Mouse (Mus musculus): Measurements from ENCODE around the gene Gadl1.

Gene Gadl1

DNA sequence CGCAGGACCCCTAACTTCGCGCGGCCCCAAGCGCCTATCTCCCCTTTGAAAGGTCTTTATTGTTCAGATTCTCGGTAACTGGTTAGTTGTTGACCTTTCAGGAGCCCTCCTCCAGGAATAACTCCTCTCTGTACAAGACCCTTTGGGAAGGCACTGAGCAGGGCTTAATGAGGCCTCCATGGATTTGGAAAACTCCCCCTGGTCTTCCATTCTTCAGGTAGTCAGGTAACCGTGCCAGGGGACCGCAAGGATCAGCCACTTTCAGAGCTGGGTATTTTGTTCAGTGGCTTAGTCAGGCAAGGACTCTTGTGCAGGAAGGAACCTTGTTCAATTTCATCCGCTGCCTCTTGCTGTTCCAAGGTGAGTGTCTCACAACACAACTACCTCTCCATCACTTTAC, at the start of gene Gadl1:
Gadl1 (plus strand) TSS at position 301 of the 400 bp plus-strand sequence.
- no peak for DNase-seq (ENCODE audit: low read depth)

DNA sequence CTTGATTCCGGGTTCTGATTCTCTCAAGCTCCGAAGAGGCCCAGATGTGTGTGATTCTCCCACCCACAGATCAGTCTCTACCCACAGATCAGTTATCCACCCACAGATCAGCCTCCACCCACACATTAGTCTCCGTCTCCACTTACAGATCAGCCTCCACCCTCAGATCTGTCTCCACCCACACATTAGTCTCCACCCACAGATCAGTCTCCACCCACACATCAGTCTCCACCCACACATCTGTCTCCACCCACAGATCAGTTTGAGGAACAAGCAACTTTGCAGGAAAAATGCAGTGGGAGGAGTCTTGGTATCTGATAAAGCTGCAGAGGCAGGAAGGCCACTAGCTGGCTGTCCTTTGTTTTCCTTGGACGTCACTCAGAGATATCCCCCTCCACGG, 46.5 kb upstream of the Gadl1 start:
- peak; percentile 54 for DNase-seq (ENCODE audit: low read depth)

DNA sequence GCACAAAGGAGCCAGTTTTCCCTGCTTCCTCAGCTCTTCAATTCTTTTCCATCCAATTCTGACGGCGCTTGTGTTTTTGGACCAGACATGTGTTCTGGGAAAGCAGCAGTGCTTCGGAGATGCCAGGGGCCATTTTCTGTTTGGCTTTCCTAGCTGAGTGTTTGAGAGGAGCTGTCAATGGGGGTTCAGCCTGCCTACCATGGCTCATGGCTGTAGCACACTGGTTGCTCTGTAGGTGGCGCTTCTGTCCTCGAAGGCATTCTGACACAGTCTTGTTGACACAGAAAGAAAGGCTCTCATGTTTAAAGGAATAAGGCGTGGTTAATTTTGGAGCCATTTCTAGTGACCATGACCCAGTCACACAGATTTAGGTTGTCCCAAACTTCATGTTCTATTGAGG, 45.9 kb upstream of the Gadl1 start:
- no peak for DNase-seq (ENCODE audit: low read depth)

DNA sequence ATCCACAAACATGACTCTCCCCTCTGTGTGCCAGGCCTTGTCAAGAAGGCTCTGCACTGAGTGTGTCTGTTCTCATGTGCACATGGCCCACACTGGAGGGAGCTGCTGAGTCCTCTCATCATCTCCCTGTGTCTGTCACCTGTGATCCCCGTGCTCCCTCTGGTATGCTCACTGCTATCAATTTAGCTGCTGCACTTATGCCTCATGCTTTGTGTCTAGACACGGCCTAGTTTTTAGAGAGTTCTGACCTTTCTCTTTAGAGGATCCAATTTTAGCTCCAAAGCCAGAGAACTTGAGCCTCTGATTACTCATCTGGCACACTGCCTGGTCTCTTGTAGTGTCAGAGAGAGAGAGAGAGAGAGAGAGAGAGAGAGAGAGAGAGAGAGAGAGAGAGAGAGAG, 42.0 kb upstream of the Gadl1 start:
- peak; percentile 19 for DNase-seq (ENCODE audit: low read depth)

DNA sequence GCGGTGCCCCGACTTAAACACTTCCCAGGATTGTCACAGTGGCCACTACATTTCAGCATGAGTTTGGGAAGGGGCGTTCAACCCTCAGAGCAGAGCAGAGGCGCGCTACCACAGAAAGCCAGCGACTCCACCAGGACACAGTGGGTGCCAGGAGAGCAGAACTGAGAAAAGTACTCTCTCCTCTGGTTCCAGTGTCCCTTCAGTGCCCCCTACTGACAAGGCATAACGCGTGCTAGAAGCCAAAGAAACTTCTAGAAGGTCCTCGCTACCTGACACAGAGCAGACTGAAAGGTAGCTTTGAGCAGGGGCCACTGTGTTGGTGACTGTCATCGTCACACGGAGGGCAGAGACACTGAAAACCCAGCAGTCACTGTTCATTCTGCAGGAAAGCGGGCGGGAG, 39.1 kb upstream of the Gadl1 start:
- DNase-seq (ENCODE audit: low read depth): peak; percentile 11

DNA sequence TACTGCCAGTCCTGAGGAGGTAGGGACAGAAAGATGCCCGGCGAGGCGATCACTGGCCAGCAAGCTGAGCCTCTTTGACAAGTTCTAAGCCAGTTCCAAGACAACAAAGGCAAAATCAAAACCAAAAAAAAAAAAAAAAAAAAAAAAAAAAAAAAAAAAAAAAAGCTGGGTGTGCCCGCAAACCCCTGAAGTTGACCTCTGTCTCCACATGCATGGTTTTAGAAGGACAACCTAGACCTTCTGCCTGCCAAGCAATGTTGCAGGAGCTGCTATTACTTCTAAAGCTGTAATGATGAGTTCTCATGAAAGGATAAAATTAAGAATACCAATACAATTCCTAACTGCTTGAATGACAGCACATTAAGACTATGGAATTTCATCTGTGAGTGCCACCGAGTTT, 38.6 kb upstream of the Gadl1 start:
- DNase-seq (ENCODE audit: low read depth): no peak

DNA sequence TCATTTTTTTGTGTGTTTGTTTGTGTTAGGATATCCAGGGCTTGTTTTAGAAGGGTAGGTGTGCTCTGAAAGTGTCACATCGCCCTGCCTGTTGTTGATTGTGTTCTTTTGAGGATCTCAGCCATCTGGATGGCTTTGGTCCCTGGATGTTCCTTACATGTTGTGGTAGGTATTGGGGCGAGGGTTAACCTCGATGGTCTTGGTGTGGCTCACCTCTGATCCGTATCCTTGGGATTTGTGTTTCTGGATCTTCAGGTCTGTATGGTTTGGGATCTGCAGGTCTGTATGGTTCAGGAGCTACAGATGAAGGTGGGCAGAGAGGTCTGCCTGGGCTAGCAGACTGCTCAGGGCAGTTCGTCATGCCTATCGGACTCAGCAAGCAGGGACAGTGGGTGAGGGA, 28.8 kb upstream of the Gadl1 start:
- no peak for DNase-seq (ENCODE audit: low read depth)

DNA sequence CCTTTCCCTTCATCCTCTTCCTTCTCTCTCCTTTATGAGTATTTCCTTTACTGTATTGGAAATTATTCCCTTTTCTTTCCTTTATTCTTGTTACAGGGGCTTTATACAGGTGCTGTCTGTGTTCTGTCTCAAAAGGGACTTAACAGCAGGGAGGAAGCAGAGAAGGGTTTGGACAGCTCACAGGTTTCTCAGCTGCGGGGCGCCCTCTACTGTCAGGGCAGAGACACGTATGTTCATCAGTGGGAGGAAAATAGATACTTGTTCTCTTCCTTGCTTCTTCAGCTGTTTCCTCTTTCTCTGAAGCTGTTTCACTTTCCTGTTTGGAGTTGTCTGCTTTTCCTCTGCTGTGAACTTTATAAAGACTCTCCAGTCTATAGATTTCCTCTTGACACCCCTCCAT, 28.1 kb upstream of the Gadl1 start:
- DNase-seq (ENCODE audit: low read depth): peak; percentile 38

DNA sequence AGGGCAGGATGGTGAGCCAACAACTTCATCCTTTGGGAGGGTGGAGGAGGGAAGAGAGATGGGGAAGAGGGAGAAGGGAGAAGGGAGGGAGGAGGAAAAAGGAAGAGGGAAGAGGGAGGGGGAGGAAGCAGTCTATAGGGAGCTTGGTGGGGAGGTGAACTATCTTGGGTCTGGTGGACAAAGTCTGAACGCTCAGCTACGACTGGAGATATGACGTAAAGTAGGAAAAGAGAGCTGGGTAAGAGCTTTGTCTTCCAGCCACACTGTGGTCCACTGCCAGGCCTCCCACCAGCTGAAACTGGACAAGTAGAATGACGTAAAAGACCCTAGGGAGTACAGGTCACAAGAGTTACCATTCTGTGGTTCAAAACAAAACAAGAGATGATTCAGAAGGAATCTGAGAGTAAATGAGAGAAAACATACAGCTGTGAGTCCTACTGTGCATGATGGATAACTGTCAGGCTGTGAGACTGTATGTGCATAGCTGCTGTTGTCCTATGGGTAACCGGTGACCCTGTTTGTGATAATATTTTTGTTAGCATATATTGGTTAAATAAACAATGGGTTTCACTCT, 26.5 kb upstream of the Gadl1 start:
- DNase-seq (ENCODE audit: low read depth): no peak

DNA sequence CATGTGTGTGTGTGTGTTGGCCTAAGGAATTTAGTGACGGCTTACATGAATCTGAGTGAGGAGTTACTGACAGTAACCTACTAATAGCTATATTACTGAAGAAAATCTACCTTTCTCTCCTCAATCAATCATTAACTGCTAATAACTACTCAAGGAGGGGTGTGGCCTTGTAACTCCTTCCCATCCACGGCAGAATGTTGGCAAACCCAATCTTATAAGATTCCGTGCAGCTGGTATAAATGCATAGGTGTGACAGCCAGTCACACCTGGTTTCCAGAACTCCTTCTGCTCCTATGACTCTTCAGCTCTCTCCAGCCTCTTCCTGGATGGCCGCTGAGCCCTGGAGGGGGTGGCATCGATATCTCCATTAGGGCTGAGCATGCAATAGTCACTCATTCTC, 25.8 kb upstream of the Gadl1 start:
- DNase-seq (ENCODE audit: low read depth): no peak

DNA sequence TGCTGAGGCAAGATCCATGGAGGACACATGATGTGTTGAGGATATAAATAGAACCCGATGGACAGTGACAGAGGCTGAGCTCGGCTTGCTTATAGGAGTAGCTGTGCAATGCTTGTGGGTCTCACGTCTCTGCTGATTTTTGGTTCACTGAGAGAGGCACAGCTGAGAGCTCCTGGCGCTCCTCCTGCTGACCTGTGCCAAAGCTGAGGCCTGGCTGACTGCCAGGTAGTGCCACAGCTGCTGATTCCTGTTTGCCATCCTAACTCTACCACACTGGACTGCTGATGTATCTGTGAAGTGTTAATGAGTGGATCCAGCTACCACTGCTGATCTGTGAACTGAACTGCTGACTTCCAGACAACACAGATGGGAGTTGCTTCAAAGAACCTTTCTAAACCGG, 21.7 kb upstream of the Gadl1 start:
- DNase-seq (ENCODE audit: low read depth): no peak

DNA sequence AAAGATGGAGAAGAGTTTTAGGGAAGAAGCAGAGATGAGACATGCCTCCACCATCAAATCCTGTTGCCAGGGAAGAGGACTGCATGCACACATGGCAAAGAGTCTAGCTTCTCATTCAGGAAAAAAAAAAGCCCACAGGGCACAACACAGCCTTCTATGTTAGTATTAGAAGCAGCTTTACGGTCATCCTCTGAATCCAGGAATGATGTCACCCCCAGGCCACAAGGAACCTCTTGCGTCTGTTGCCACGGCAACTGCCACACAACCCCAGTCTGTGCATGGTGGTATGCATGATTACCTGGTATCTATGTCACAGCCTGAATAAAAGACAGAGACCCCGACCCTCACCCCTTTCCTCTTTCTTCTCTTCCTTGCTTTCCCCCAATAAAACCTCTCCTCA, 16.1 kb upstream of the Gadl1 start:
- no peak for DNase-seq (ENCODE audit: low read depth)

DNA sequence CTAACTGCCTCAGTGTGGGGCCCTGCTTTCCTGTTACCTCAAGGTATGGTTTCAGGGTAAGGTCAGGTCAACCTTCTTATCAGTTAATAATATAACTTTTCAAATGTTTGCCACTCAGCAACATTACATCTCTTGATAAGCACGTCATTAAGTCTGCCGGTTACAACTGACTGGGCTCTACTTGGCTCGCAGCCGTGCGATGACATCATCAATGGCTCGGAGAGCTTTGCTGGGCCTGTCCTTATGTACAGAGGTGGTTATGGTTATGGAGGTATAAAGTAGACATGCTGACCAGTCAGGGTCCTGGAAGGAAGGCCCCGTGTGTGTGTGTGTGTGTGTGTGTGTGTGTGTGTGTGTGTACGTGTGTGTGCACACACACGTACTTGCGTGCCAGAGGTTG, 15.3 kb upstream of the Gadl1 start:
- no peak for DNase-seq (ENCODE audit: low read depth)

DNA sequence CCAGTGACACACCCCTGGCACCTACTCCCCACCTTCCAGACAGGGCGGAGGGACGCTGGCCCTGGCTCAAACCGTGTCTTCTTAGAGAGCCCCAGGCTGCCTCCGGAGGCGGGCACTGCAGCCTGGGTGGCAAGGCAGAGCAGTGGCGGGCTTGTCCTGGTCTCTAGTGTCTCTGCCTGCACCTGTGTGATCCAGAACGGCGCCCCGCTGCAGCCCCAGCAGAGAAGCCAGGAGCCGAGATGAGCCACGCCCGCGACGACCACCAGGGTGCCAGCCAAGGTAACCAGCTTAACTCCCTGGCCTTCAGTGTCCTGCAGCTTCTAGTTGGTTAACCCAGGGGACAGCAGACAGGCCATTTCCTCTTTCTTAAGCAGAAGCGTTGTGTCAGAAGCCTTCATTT, 930 bp upstream of the Gadl1 start:
- DNase-seq (ENCODE audit: low read depth): no peak

DNA sequence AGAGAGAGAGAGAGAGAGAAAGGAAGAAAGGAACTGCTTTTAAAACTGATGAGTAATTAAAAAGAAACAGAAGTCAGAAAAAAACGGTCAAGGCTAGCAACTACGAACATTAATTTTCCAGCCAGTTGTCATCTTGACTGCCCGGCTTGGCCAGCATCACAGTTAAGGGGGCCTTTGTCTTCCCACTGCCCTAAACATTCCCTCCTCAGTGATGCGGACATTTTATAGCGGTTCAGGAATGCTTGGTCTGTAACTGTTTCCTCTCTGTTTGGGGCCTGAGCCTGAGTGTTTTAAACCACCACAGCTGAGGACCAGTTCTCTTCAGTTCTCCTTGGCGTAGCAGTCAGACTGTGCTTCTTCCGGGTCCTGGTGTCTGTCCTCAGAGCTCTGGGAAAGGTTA, 4.8 kb downstream of the Gadl1 start:
- DNase-seq (ENCODE audit: low read depth): no peak

DNA sequence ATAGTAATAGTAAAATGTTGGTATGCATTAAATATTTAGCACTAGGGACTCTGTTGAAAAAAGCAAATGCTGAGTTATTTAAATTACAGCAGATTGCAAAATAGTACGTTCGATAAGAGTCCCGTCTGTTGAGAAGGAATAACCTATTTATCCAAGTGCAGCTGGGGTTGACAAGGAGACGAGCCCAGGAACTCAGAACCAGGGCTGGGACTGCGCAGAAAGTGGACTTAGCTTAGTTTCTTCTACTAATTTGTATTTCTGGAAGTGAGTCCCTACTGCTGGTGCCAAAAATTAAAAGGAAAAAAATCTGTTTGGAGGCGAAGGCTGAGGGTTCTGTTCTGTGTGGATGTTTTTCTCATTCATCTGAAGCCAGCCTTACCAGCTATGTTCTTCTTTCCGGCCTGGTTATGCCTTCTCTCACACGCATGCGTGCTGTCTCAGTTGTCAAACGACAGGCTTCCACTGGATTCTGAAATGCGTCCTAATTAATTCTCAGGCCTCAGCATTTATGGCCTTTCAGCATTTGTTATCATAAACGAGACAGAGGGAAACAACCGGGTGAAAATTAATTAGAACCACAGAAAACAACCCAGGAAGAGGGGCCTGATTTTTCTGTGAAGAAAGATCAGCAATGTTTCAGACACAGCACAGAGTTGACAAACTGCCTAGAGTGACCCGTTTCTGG, 6.5 kb downstream of the Gadl1 start:
- no peak for DNase-seq (ENCODE audit: low read depth)

DNA sequence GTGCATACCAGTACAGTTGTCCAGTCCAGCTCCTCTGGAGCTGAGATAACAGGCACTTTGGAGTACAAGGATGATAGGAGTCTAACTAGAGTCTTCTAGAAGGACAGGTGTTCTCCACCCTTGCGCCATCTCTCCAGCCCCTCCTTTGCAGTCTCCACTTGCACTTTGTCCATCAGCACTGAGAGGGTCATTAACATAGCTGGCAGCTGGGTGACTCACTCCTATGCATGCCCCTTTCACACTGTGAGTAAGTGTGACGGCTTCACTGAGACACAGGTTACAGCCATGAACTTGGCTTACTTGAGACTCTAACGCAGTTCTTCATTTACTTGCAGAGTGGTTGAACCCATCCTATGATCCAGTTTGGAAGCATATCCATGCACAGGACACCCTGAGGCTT, 10.5 kb downstream of the Gadl1 start:
- DNase-seq (ENCODE audit: low read depth): no peak

DNA sequence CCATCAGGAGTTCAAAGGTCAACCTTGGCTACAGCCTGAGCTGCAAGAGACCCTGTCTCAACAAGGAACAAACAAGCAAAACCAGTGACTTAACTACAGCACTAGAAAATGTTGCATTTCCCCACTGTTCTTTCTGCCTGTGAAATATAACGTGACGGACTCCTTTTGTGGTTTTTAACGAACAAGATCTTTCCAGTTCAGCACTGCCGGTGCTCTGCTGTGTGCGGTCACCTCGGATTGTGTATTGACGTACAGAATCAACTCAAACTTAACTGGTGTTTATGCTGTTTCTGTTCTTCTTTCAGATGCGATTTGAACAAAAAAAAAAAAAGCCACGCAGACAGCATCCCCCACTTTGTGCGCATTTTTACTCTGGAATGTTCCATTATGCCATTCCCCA, 13.4 kb downstream of the Gadl1 start:
- DNase-seq (ENCODE audit: low read depth): no peak

DNA sequence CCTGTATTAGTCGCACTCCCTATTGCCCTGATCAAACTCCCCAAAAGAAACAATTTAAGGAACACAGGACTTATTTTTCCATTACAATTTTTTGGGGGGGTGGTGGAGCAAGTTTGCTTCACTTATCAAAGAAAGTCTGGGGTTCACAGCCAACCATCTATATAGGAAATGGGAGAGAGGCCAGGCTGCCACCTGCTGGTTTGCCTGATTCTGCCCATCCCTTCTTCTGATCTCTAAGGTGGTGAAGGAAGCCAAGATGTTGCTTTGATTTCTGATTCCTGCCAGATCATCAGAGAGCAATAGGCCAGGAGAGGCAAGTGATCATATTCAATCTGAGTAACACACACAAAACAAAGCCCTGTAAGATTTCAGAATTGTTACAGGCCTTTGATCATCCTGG, 14.8 kb downstream of the Gadl1 start:
- no peak for DNase-seq (ENCODE audit: low read depth)

DNA sequence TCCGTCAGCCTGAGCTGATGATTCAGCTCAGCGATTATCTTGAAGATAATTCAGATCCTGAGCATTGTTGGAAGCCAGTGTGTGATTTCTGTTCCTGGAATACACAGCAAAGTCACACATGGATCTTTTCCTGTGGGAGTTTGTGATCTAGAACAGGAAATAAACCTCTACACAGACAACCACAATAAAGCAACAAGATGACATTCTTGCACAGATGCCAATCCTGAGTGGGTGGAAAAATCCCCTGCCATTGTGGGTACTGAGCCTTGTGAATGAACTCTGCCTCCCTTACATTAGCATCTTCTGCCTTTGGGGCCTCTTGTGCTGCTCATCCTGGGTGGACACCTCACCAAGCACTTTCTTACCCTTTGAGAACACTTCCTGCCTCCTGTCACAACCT, 22.5 kb downstream of the Gadl1 start:
- no peak for DNase-seq (ENCODE audit: low read depth)

DNA sequence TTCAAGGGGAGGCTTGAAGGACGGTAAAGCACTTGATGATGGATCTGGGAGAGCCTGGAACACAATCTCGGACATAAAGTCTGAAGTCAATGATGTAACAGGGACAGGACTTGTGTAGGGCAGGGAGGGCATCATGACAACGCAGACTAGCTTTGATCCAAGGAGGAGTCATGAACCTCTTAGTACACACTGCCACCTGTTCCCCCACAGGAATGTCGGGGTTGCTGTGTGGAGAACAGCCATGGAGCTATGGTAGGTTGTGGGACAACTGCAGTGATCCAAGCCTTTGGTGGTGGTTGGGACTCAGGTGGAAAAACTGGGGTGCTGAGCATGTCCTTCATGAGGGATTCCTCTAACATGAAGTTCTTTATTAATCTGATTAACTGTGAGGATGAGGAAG, 23.5 kb downstream of the Gadl1 start:
- no peak for DNase-seq (ENCODE audit: low read depth)

DNA sequence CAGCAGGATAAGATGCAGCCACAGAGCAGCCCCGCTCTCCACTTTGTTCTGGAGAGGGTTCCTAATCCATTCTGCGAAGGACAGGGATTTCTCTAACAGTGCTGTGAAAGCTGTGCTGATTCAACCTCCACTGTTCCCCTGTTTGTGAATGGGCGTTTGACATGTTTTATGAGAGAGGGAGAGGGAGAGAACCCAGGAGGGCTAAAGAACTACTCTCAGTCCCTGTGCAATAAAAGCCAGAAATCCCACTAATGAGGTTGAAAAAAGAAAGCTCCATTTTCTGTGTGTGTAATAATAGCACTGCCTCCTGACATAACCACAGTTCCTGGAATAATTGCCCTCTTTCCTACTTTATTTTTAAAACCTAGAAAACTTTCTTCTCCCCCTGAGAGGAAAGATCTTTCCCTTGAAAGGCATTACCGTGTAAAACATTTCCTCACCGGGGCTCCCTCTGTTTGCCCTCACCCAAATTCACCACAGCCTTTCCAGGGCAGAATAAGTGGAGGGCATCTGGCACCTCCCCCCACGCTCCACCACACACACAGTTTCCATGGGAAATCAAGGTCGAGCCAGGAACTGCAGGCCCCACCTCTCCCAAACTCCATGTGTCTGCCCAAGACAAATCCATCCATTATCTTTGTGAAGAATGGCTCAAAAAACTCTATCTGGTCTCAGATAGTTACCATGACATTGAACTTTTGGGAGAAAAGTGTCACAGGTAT, 24.1 kb downstream of the Gadl1 start:
- DNase-seq (ENCODE audit: low read depth): no peak

DNA sequence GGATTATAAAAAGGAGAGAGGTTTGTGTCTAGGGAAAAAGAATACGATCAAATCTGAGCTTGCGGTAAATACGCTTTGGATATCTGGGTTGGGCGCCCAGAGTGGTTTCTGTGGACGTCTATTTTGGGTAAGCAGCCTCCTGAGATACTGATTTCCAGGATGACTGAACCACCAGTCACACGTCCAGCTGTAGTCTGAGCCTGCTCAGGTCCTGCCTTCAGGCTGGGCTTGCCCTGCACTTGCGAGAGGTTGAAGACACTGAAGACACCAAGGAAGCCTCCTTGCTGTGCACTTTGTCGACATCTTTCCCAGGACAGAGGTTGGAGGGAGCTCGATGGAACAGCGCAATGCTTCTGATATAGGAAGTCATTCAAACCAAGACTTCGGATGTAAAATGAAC, 25.0 kb downstream of the Gadl1 start:
- DNase-seq (ENCODE audit: low read depth): no peak

DNA sequence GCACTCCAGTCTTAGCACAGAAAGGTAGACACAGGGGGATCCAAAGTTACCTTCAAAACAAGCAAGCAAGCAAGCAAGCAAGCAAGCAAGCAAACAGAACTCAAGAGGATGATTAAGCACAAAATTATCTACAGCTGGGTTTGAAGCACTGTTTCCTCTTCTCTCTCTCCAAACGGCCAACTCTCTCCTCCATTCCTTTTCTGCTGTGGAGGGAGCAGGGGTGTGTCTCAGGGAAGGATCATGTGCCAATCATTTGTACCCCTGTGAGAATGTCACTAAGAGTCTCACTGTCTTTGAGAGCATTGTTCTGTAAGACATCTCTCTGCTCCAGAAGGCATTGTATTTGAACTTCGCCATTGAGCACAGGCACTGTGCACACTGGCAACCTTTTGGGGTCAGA, 27.1 kb downstream of the Gadl1 start:
- DNase-seq (ENCODE audit: low read depth): no peak
